Mouse (Mus musculus) gastrocnemius, postnatal 14 days (tissue): ENCODE measurements around the gene Nr2f2. TPM values are rescaled to one million over a fixed set of nuclear protein-coding genes. Genes with fewer than 3 reads are reported as not detected.

Experiments used
- DNase-seq: peaks from one replicate; pipeline ENCODE4 v3.0.0; 2021; ENCODE audit warnings: mixed read lengths
- intact Hi-C: fragments of 180-260 bp; cut with DNase I; formaldehyde crosslinking; loops from one replicate; pipeline ENCODE4 v1.15.1; 2025; ENCODE audit warnings: low total_unique reads
- total RNA-seq, 2 experiments: library from RNA; stranded (reverse); gene quantifications; 2 replicates each; pipeline ENCODE4 v1.2.3; 2021

Nr2f2 gene
- total RNA-seq, 2 experiments from 2014 or later = 22.2 to 30.2 TPM

DNA sequence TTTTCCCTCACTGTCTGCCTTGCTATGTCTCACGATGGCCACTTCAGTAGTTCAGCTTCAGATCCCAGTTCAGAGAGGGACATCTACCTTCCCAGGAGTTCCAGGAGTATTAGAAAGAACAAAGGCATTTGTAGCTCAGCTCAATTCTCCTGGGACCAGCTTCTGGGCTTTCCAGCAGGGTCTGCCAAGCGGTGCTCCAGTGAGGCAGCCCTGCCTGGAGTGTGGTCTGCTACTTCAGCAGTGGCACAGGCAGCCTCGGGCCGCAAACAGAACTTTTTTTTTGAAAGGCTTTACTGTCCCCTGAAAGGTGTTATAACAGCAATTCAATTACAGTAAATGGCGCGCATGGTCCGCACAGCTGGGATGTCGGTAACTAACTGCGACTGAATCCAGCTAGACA is 42.5 kb downstream of the Nr2f2 start:
- intact Hi-C loops = no loop called here
- DNase-seq = no peak

DNA sequence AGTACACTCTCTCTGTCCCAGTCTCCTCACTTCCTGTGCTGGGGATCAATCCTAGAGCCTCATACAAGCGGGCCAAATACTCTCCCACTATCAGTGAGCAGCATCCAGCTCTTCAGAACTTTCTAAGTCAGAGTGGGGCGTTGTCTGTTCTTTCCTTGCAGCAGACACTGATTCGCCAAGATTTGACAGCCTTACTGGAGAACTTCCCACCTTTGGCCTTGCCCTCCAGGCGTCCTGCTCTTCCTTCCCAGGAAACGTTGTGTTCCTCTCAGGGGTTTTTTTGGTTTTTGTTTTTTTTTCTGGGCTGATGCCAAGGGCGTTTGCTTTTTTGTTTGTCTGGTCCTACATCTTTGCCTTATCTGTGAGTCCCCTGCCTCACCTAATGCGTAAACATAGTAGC is 60.8 kb downstream of the Nr2f2 start:
- intact Hi-C loops = no loop called here
- DNase-seq = no peak

DNA sequence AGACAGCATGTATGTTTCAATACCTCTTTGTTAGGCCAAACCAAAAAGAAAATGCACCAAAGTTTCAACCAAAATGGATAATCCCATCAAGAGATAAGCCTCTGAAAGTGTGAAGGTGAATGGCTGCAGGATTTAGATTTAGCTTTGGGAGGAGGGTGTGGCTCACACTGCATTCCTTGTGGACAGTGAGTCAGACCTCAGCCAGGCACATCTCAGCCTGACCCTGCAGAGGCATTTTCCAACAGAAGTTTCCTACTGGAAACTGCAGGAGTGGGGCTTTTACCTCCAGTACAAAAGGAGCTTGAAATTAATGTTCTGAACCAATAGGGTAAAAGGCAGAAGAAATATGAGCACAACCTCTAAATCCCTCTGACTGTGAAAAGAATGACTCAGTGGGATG is 62.1 kb downstream of the Nr2f2 start:
- no peak for DNase-seq
- intact Hi-C loops = no loop called here
